Mouse (Mus musculus): ENCODE data around the gene Gpr62. TPM values are rescaled to one million over a fixed set of nuclear protein-coding genes. Genes with fewer than 3 reads are reported as not detected.

Gene Gpr62
- polyA plus RNA-seq, 1 experiment from 2014 or later, result 0.41 TPM

DNA sequence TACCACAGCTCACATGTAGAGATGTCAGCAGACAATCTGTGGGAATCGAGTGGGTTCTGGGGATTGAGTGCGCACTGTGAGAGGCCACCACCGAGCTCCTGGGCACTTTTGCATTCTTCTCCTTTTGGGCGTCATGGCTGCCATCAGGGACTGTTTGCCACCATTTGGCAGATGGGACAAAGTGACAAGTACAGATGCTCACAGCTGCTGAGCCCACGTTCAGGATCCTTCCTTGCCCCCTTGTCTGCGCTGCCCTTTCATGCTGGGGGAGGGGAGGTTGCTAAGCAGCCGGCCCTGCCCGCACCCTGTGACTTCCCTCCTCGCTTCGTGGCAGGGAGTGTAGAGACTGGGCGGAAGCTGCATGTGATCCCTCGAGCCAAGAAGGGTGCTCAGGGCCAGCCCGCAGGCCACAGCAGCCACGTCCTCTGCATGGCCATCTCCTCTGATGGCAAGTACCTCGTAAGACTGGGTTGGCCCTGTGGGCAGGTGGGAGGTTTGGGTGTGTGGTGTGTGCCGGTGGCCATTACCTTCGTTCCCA lies 16.9 kb upstream of the Gpr62 start:
- Histone ChIP-seq H3K36me3 (peaks cover 63% of the 10 kb centered on the region), H3K9ac (no peak overlapping the region), H3K9me3 (replicated peaks) (no peaks in the 10 kb centered on the region), H3K27me3 (no peaks in the 10 kb centered on the region), H3K4me3 (no peak overlapping the region), H3K4me1 (peaks cover 6% of the 10 kb centered on the region), H3K27ac (no peak overlapping the region), H3K4me2 (replicated peaks) (no peak overlapping the region)
- WGBS, result 90% methylated on average over 17 of the region's 17 CpGs
- no peak for ATAC-seq (ENCODE audit: low FRiP score)

DNA sequence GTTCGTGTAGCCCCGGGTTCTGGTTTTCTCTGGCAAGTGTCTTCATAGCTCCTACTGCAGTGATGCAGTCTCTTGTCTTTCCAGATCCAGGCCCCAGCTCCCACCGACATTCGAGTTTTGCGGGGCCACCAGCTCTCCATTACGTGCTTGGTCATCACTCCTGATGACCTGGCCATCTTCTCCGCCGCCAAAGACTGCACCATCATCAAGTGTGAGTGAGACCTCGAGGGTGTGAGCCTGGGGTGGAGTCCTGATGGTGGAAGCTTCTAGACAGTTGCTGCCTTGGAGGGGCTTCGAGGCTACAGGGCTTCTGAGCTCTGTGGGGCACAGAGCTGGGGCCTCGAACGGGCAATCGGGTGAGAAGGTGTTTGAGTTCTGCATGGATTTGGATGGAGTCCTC lies 15.9 kb upstream of the Gpr62 start:
- Histone ChIP-seq H3K9me3 (replicated peaks) (no peaks in the 10 kb centered on the region), H3K27ac (no peak overlapping the region), H3K36me3 (peaks cover 63% of the 10 kb centered on the region), H3K27me3 (no peaks in the 10 kb centered on the region), H3K9ac (no peak overlapping the region), H3K4me1 (peaks cover 8% of the 10 kb centered on the region), H3K4me2 (replicated peaks) (no peak overlapping the region), H3K4me3 (no peak overlapping the region)
- 92% methylated on average over 13 of the region's 13 CpGs for WGBS
- no peak for ATAC-seq (ENCODE audit: low FRiP score)

DNA sequence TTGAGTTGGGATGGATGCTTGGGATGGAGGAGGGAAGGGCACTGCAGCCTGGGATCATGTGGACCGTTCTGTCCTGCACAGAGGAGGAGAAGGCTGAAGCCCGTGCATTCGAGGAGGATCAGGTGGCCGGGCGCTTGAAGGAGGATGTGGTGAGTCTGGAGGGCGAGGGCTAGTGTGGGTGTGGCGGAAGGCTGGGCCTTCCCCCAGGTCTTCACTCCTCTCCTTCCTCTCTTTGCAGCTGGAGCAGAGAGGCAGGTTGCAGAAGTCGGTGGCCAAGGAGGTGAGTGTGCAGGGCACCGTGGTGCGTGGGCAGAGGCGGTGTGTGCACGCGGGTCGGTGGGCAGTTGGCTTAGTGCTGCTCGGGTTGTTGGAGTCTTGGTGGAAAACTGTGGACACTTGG lies 15.3 kb upstream of the Gpr62 start:
- Histone ChIP-seq H3K4me1 (peaks cover 12% of the 10 kb centered on the region), H3K36me3 (peaks cover 60% of the 10 kb centered on the region), H3K27me3 (no peaks in the 10 kb centered on the region), H3K27ac (no peak overlapping the region), H3K4me3 (no peak overlapping the region), H3K4me2 (replicated peaks) (no peak overlapping the region), H3K9ac (no peak overlapping the region), H3K9me3 (replicated peaks) (no peaks in the 10 kb centered on the region)
- ATAC-seq (ENCODE audit: low FRiP score), result no peak
- WGBS, result 96% methylated on average over 15 of the region's 15 CpGs

DNA sequence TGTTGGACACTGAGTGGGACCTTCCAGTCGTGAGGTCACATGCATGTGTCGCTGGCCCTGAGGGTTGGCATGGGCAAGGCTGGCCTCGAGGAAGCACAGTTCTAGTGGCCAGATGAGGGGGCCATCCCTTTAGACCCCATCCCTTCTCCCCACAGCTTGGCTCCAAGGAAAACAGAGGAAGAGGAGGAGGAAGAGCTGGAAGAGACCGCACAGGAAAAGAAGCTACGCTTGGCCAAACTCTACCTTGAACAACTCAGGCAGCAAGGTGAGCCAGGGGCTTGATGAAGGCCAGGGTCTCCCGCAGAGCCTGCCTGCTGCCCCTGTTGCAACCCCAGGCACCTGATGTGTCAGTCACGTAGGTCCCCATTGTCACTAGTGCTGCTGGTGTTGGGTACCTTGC lies 14.8 kb upstream of the Gpr62 start:
- H3K36me3 ChIP-seq, result peaks cover 55% of the 10 kb centered on the region
- no peak for ATAC-seq (ENCODE audit: low FRiP score)
- no peaks in the 10 kb centered on the region for H3K9me3 ChIP-seq (replicated peaks)
- 94% methylated on average over 7 of the region's 7 CpGs for WGBS
- H3K4me1 ChIP-seq, result peaks cover 12% of the 10 kb centered on the region
- H3K27ac ChIP-seq, result no peak overlapping the region
- H3K4me3 ChIP-seq, result no peak overlapping the region
- H3K9ac ChIP-seq, result no peak overlapping the region
- no peaks in the 10 kb centered on the region for H3K27me3 ChIP-seq
- H3K4me2 ChIP-seq (replicated peaks), result no peak overlapping the region

DNA sequence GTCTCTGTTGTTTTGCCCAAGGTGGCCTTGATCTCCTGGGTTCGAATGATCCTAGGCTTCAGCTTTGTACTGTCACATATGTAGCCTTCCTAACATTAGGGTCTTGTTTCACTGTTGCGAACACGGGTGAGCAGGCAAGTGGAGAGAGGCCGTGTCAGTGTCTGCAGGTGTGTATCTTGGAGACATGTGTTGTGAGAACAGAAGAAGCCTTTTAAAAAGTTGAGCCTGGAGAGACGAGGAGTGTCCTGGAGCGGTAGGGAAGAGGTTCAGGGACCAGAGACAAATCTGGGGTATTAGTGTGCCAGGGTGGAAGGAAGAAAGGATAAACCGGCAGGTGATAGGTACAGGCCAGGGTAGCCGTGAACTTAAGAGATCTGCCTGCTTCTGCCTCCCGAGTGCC lies 12.4 kb upstream of the Gpr62 start:
- peak overlapping the region; percentile 59 for H3K9ac ChIP-seq
- peaks cover 30% of the 10 kb centered on the region for H3K36me3 ChIP-seq
- peak overlapping the region; percentile 81 for H3K4me2 ChIP-seq (replicated peaks)
- H3K4me1 ChIP-seq, result peaks cover 25% of the 10 kb centered on the region
- ATAC-seq (ENCODE audit: low FRiP score), result no peak
- H3K9me3 ChIP-seq (replicated peaks), result no peaks in the 10 kb centered on the region
- H3K27me3 ChIP-seq, result no peaks in the 10 kb centered on the region
- H3K4me3 ChIP-seq, result peak overlapping the region; percentile 72
- no peak overlapping the region for H3K27ac ChIP-seq
- 83% methylated on average over 9 of the region's 9 CpGs for WGBS

DNA sequence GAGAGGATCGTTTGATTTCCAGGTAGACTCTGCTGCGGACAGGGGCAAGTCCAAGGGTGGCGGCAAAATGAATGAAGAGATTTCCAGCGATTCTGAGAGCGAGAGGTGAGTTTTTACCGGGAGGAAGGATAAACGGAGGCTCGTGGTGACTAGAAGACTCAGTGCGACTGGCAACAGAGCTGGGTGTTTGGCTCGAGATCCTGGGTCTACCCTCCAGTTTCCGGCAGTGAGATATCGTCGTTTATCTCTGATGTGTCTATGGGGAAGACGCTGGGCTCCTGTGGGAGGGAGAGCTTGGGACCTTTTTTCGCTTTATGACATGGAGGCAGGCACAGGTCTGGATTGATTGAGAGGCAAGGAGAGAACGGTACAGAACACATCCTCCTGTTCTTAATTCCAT lies 11.9 kb upstream of the Gpr62 start:
- peak overlapping the region; percentile 59 for H3K9ac ChIP-seq
- H3K4me1 ChIP-seq, result peaks cover 25% of the 10 kb centered on the region
- no peaks in the 10 kb centered on the region for H3K9me3 ChIP-seq (replicated peaks)
- H3K4me3 ChIP-seq, result peak overlapping the region; percentile 72
- H3K4me2 ChIP-seq (replicated peaks), result peak overlapping the region; percentile 81
- ATAC-seq (ENCODE audit: low FRiP score), result no peak
- no peak overlapping the region for H3K27ac ChIP-seq
- WGBS, result 4% methylated on average over 16 of the region's 16 CpGs
- peaks cover 26% of the 10 kb centered on the region for H3K36me3 ChIP-seq
- H3K27me3 ChIP-seq, result no peaks in the 10 kb centered on the region

DNA sequence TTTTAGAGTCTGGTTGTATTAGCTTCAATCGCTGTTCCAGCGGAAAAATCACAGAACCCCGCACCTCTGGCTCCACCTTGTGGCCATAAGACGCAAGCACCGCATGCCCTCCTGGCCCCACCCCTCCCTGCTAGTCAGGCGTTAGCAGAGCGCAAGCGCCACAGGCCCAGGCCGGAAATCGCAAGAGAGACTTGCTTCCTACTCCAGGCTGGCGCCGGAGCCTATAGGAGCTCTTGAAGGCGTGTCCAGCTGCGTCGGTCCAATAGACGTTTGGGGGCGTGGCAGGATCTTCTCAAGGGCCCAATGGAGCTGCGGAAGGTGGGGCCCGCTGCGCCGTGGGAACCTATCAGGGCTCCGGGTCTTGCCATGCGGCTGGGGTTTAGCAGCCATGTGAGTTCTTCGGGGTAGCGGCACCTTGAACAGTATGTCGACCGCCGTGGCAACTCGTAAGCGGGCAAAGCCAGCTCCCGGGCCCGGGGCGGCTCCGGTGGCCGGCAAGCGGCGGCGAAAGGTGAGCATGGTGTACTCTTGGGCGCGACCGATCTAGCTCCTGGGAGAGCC lies 11.3 kb upstream of the Gpr62 start, which contains the start of gene Parp3:
TSS of gene Parp3 (minus strand) at position 26 of the 561 bp plus-strand sequence.
- Histone ChIP-seq H3K36me3 (peaks cover 21% of the 10 kb centered on the region), H3K4me3 (peak within 1 kb of the TSS; percentile 72), H3K9ac (peak within 1 kb of the TSS; percentile 59), H3K4me2 (replicated peaks) (peak within 1 kb of the TSS; percentile 81), H3K9me3 (replicated peaks) (no peaks in the 10 kb centered on the region), H3K27ac (0 out of 2 replicates have a peak within 1 kb of the TSS, but pooled peaks have one; percentile 30), H3K4me1 (peaks cover 26% of the 10 kb centered on the region), H3K27me3 (no peaks in the 10 kb centered on the region)
- WGBS, result 0% methylated on average over 41 of the region's 41 CpGs
- peak; percentile 98 for ATAC-seq (ENCODE audit: low FRiP score)

DNA sequence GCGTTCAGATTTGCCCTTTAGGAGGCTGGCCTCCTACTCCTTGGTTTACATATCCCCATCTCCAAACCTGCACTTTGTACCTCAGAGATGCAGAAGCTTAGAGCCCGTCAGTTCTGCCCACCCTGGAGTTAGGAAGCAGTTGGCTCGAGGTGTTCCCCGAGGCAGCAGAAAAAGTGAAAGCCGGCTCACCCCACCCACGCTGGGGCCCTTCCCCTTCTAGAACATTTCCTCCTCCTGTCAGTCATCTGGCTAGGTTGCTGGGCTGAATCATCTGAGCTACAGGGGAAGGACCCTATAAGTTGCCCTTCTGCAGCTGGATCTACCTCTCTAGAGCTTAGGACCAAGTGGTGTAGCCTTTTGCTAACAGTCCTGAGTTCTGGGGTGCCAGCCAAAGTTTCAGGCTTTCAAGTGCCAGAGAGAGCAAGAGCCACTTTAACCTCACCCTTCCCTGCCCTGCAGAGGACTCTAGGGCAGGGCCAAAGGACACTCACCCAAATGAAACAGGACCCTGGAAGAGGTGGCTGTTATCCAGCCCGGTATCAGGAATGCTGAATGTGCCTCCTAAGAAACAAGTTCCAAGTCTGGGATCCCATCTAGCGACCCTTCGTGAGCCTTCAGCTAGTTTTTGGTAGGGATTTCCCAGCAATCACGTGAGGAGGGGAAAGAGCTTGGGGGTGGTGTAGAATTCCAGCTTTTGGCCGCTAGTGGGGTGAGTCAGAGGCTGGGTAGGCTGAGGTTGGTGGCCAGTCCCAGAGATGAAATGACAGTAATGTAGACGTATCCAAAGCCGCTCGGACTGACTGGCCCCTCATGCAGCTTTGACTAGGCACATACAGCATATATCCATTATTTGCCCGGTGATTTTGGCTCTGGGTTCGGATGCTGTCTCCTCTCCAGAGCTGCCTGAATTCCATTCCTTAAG lies 10.5 kb upstream of the Gpr62 start:
- peaks cover 14% of the 10 kb centered on the region for H3K36me3 ChIP-seq
- H3K9ac ChIP-seq, result peak overlapping the region; percentile 14; the same call in 1 of the 2 replicates
- H3K4me2 ChIP-seq (replicated peaks), result peak overlapping the region; percentile 34; the same call in 1 of the 2 replicates
- peak; percentile 65; the same call in 1 of the 2 replicates for ATAC-seq (ENCODE audit: low FRiP score)
- peaks cover 31% of the 10 kb centered on the region for H3K4me1 ChIP-seq
- no peaks in the 10 kb centered on the region for H3K9me3 ChIP-seq (replicated peaks)
- 0 out of 2 replicates have a peak overlapping the region, but pooled peaks have one; percentile 30 for H3K27ac ChIP-seq
- 32% methylated on average over 16 of the region's 16 CpGs for WGBS
- H3K27me3 ChIP-seq, result no peaks in the 10 kb centered on the region
- 0 out of 2 replicates have a peak overlapping the region, but pooled peaks have one; percentile 72 for H3K4me3 ChIP-seq

DNA sequence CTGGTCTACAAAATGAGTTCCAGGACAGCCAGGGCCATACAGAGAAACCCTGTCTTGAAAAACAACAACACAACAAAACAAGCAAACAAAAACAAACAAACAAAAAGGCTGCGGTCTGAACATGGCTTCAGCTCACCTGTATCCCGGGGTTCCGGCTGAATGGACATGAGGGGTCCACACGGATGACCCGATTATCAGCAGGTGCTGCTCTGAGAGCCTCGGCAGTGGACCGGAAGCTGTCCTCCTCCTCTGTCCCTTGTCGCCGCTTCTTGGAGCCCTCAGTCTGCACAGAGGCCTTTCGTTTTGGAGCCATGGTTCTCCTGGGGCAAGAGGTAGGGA lies 9.9 kb upstream of the Gpr62 start, which contains the start of gene Rrp9:
TSS of gene Rrp9 (plus strand) at position 301 of the 339 bp plus-strand sequence.
- ATAC-seq (ENCODE audit: low FRiP score), result no peak
- Histone ChIP-seq H3K4me3 (0 out of 2 replicates have a peak within 1 kb of the TSS, but pooled peaks have one; percentile 72), H3K4me1 (peaks cover 31% of the 10 kb centered on the region), H3K27me3 (no peaks in the 10 kb centered on the region), H3K9ac (peak within 1 kb of the TSS; percentile 14; the same call in 1 of the 2 replicates), H3K36me3 (peaks cover 8% of the 10 kb centered on the region; the same call in 1 of the 2 replicates), H3K27ac (0 out of 2 replicates have a peak within 1 kb of the TSS, but pooled peaks have one; percentile 30), H3K9me3 (replicated peaks) (no peaks in the 10 kb centered on the region), H3K4me2 (replicated peaks) (peak within 1 kb of the TSS; percentile 34; the same call in 1 of the 2 replicates)
- 87% methylated on average over 10 of the region's 10 CpGs for WGBS

DNA sequence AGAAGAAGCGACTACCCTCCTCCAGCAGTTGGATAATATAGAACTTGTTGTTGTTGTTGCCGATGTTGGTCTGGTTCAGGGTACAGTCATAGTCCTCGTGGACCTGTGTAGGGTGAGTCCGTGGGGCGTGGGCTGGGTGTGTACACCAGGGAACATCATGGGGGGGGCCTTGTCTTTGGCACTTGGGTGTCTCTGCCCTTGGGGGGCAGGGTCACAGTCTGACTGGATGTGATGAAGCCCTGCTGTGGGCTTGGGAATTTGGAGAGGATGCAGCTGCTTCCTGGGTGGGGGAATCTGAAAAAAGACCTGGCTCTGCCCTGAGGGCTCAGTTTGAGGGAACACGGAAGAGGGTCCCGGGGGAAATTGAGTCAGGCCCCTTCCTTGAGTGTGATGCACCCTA lies 9.3 kb upstream of the Gpr62 start:
- ATAC-seq (ENCODE audit: low FRiP score), result no peak
- 63% methylated on average over 7 of the region's 7 CpGs for WGBS

DNA sequence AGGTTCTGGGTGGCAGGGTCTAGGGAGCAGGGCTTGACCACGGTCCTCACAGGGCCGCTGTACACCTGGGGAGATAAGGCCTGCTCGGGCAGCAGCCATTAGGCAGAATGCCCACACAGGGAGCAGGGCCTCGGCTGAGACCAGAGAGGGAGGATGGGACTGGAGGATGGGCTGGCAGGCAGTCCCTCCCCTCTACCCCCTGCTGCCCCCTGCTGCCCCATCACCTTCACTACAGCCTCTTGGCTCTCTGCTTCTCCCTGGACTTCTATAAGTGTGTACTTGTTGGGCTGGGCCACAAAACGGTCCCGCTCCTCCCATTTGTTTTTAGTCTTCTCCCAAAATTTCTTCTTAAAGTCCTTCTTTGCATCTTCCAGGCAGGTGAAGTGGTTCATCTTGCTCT lies 8.7 kb upstream of the Gpr62 start:
- Histone ChIP-seq H3K4me3 (no peak overlapping the region), H3K4me1 (peaks cover 31% of the 10 kb centered on the region), H3K9ac (no peak overlapping the region), H3K4me2 (replicated peaks) (peak overlapping the region; percentile 22; the same call in 1 of the 2 replicates), H3K27ac (no peak overlapping the region), H3K27me3 (no peaks in the 10 kb centered on the region), H3K9me3 (replicated peaks) (no peaks in the 10 kb centered on the region), H3K36me3 (peaks cover 2% of the 10 kb centered on the region; the same call in 1 of the 2 replicates)
- ATAC-seq (ENCODE audit: low FRiP score), result no peak
- WGBS, result 4% methylated on average over 6 of the region's 6 CpGs

More for the DNA sequence above, 9.3 kb upstream of the Gpr62 start:
- Histone ChIP-seq H3K27ac (no peak overlapping the region), H3K4me3 (no peak overlapping the region), H3K27me3 (no peaks in the 10 kb centered on the region), H3K9ac (no peak overlapping the region), H3K4me2 (replicated peaks) (no peak overlapping the region), H3K4me1 (peaks cover 31% of the 10 kb centered on the region), H3K9me3 (replicated peaks) (no peaks in the 10 kb centered on the region), H3K36me3 (peaks cover 3% of the 10 kb centered on the region; the same call in 1 of the 2 replicates)

DNA sequence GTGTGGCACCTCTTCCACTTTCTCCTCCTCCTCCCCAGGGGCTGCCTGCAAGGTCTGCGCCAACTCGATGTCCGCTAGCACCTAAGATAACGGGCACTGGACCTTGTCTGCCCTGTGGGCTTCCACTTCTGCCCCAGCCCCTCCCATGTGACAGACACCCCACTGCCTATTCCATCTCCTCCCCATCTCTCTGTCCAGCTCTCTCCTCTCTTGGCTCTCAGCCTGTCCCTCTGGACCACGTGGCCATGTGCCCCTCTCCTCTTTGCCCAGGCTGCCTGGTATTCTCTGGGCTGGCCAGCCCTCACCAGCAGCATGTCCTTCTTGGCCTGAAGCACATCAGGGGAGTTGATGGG lies 8.0 kb upstream of the Gpr62 start:
- Histone ChIP-seq H3K4me3 (no peak overlapping the region), H3K9ac (0 out of 2 replicates have a peak overlapping the region, but pooled peaks have one; percentile 25), H3K36me3 (no peaks in the 10 kb centered on the region), H3K9me3 (replicated peaks) (no peaks in the 10 kb centered on the region), H3K4me2 (replicated peaks) (no peak overlapping the region), H3K4me1 (peaks cover 31% of the 10 kb centered on the region), H3K27me3 (no peaks in the 10 kb centered on the region), H3K27ac (no peak overlapping the region)
- 83% methylated on average over 5 of the region's 5 CpGs for WGBS
- ATAC-seq (ENCODE audit: low FRiP score), result no peak

All from hindbrain, embryonic 12.5 days (tissue).